Mouse (Mus musculus): Measurements from ENCODE around the gene Unc13d. TPM values are rescaled to one million over a fixed set of nuclear protein-coding genes. Genes with fewer than 3 reads are reported as not detected.

The Unc13d gene
- polyA plus RNA-seq, 1 experiment from 2014 or later, result 5.9 TPM

DNA sequence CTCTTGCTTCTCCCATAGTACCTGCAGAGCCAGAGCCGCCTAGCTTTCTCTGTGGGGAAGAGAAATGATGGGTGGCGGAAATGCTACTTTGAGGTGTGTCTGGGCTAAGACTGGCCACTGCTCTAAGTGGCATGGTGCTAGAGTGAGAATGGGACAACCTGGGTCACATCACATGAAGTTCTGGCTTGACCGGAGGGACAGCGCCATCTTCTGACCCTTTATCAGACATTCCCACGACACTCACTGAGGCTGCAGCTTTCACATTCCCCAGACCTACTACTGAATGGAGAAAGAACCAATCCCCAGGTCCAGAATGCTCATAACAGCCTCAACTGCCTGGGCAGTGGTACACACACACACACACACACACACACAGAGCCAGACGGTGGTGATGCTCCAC lies 59.7 kb downstream of the Unc13d start:
- no peak overlapping the region for H3K27ac ChIP-seq (ENCODE audit: low read length)
- WGBS, result 25% methylated on average over 6 of the region's 6 CpGs
- H3K9me3 ChIP-seq (replicated peaks; ENCODE audit: control insufficient read depth, low read length), result no peaks in the 10 kb centered on the region
- H3K4me3 ChIP-seq (ENCODE audit: low read length), result no peak overlapping the region
- H3K36me3 ChIP-seq (ENCODE audit: control insufficient read depth, insufficient read depth), result peaks cover 9% of the 10 kb centered on the region
- no peaks in the 10 kb centered on the region for H3K27me3 ChIP-seq (ENCODE audit: control insufficient read depth, insufficient read depth, low read length)
- H3K9ac ChIP-seq (ENCODE audit: low read length), result no peak overlapping the region
- no peak overlapping the region for H3K4me2 ChIP-seq (ENCODE audit: low read depth, low read length)
- no peak; the same call in 1 of the 2 replicates for ATAC-seq (replicated peaks; ENCODE audit: extremely low read depth, insufficient read depth, low FRiP score)
- peaks cover 14% of the 10 kb centered on the region for H3K4me1 ChIP-seq (ENCODE audit: control insufficient read depth, insufficient read depth, low read length)

DNA sequence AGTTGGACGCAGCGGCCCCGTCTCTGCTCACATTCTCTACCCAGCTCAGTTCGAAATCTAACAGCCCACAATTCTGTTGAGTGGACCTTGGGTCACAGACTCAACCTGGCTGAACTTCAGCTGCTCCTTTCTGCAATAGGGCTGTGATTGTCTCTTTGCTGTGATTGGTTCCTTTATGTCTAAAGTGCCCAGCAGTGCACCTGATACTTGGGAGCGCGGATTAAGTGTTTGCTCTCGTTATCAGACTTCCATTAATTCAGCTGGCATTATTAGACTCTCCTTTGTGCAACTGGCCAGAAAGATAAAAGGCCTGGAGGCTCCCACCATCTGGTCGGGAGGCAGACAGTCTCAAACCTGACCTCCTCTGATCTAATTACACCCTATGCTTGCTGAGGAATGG lies 62.9 kb downstream of the Unc13d start:
- no peak overlapping the region for H3K4me3 ChIP-seq (ENCODE audit: low read length)
- no peak for ATAC-seq (replicated peaks; ENCODE audit: extremely low read depth, insufficient read depth, low FRiP score)
- no peaks in the 10 kb centered on the region for H3K36me3 ChIP-seq (ENCODE audit: control insufficient read depth, insufficient read depth)
- no peaks in the 10 kb centered on the region for H3K9me3 ChIP-seq (replicated peaks; ENCODE audit: control insufficient read depth, low read length)
- no peaks in the 10 kb centered on the region for H3K27me3 ChIP-seq (ENCODE audit: control insufficient read depth, insufficient read depth, low read length)
- peaks cover 21% of the 10 kb centered on the region for H3K4me1 ChIP-seq (ENCODE audit: control insufficient read depth, insufficient read depth, low read length)
- WGBS, result 61% methylated on average over 8 of the region's 8 CpGs
- no peak overlapping the region for H3K4me2 ChIP-seq (ENCODE audit: low read depth, low read length)
- H3K9ac ChIP-seq (ENCODE audit: low read length), result no peak overlapping the region
- no peak overlapping the region for H3K27ac ChIP-seq (ENCODE audit: low read length)

DNA sequence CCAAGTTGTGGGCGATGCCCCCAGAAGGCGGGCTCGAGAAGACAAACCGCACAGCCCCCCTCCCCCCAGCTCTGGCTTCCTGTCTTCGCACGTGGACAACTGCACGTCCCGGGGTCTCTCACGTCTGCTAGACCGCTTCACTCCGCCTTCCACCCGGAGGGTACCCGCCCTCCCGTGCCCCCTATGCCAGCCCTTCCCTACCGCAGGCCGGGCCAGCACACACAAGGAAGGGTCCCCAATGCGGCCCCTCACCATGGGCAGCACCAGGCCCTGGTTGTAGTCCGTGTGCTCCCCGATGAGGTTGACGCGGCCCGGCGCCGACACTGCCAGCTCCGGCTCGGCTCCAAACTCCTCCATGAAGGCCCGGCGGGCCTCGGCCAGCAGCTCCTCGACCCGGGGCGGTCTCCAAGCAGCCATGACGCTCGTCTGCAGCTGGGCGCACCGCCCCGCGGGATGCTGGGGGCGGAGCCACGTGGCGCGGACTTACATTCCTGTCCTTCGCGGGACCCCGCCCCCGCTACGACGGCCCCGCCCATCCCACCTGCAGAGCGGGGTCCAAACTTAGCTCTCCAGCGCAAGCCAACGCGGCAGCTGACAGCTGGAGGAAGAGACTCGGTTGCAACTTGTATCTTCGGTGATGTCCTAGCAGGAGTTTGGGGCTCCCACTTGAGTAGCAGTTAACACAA lies 65.4 kb downstream of the Unc13d start, which contains the start of gene Galk1:
Gene Galk1, minus strand, starts transcription at position 458 of the 686 bp plus-strand sequence.
- under 1% methylated on average over 55 of the region's 55 CpGs for WGBS
- Histone ChIP-seq H3K9ac (ENCODE audit: low read length) (peak within 1 kb of the TSS; percentile 96), H3K4me1 (ENCODE audit: control insufficient read depth, insufficient read depth, low read length) (peaks cover 21% of the 10 kb centered on the region), H3K27me3 (ENCODE audit: control insufficient read depth, insufficient read depth, low read length) (no peaks in the 10 kb centered on the region), H3K4me2 (ENCODE audit: low read depth, low read length) (peak within 1 kb of the TSS; percentile 93), H3K4me3 (ENCODE audit: low read length) (peak within 1 kb of the TSS; percentile 86), H3K9me3 (replicated peaks; ENCODE audit: control insufficient read depth, low read length) (no peaks in the 10 kb centered on the region), H3K27ac (ENCODE audit: low read length) (peak within 1 kb of the TSS; percentile 95), H3K36me3 (ENCODE audit: control insufficient read depth, insufficient read depth) (peaks cover 11% of the 10 kb centered on the region)
- peak; percentile 94 for ATAC-seq (replicated peaks; ENCODE audit: extremely low read depth, insufficient read depth, low FRiP score)

Other genes starting within 250 kb of the Unc13d start
- 0.17 and 1.7 TPM in 2 replicates for gene Myo15b, start 219.6 kb downstream of the Unc13d start, polyA plus RNA-seq (2015; fragmentation: Nextera tagmentation; extraction: Ambion mirVana)
- gene Smim5, start 178.0 kb downstream of the Unc13d start, polyA plus RNA-seq (2015; fragmentation: Nextera tagmentation; extraction: Ambion mirVana), result 68.4 and 82.9 TPM in 2 replicates
- gene Smim6, start 165.9 kb downstream of the Unc13d start, polyA plus RNA-seq (2015; fragmentation: Nextera tagmentation; extraction: Ambion mirVana), result 3.7 and 5.7 TPM in 2 replicates
- gene Sap30bp, start 144.7 kb downstream of the Unc13d start, polyA plus RNA-seq (2015; fragmentation: Nextera tagmentation; extraction: Ambion mirVana), result 20.2 and 23.5 TPM in 2 replicates
- 13.2 and 13.6 TPM in 2 replicates for gene Recql5, start 144.5 kb downstream of the Unc13d start, polyA plus RNA-seq (2015; fragmentation: Nextera tagmentation; extraction: Ambion mirVana)
- gene Itgb4, start 103.3 kb downstream of the Unc13d start, polyA plus RNA-seq (2015; fragmentation: Nextera tagmentation; extraction: Ambion mirVana), result 2.7 and 4.4 TPM in 2 replicates
- 142 and 153 TPM in 2 replicates for gene Galk1, start 65.2 kb downstream of the Unc13d start, polyA plus RNA-seq (2015; fragmentation: Nextera tagmentation; extraction: Ambion mirVana)
- 661 and 709 TPM in 2 replicates for gene H3f3b, start 50.0 kb downstream of the Unc13d start, polyA plus RNA-seq (2015; fragmentation: Nextera tagmentation; extraction: Ambion mirVana)
- gene Unk, start 47.6 kb downstream of the Unc13d start, polyA plus RNA-seq (2015; fragmentation: Nextera tagmentation; extraction: Ambion mirVana), result 22.7 and 23.2 TPM in 2 replicates
- gene Wbp2, start 9.0 kb upstream of the Unc13d start, polyA plus RNA-seq (2015; fragmentation: Nextera tagmentation; extraction: Ambion mirVana), result 143 and 153 TPM in 2 replicates
- gene Trim47, start 49.2 kb upstream of the Unc13d start, polyA plus RNA-seq (2015; fragmentation: Nextera tagmentation; extraction: Ambion mirVana), result 79.8 and 89.2 TPM in 2 replicates
- gene Trim65, start 53.2 kb upstream of the Unc13d start, polyA plus RNA-seq (2015; fragmentation: Nextera tagmentation; extraction: Ambion mirVana), result 5.3 and 6.5 TPM in 2 replicates
- 102 and 106 TPM in 2 replicates for gene Mrpl38, start 60.9 kb upstream of the Unc13d start, polyA plus RNA-seq (2015; fragmentation: Nextera tagmentation; extraction: Ambion mirVana)
- 20.8 and 23.7 TPM in 2 replicates for gene Fbf1, start 90.2 kb upstream of the Unc13d start, polyA plus RNA-seq (2015; fragmentation: Nextera tagmentation; extraction: Ambion mirVana)
- gene Ten1, start 120.9 kb upstream of the Unc13d start, polyA plus RNA-seq (2015; fragmentation: Nextera tagmentation; extraction: Ambion mirVana), result 76.0 and 84.5 TPM in 2 replicates
- gene Acox1, start 121.1 kb upstream of the Unc13d start, polyA plus RNA-seq (2015; fragmentation: Nextera tagmentation; extraction: Ambion mirVana), result 38.6 and 40.5 TPM in 2 replicates
- 1.2 TPM in 2 replicates for gene Evpl, start 160.1 kb upstream of the Unc13d start, polyA plus RNA-seq (2015; fragmentation: Nextera tagmentation; extraction: Ambion mirVana)
- 65.9 and 72.3 TPM in 2 replicates for gene Srp68, start 196.3 kb upstream of the Unc13d start, polyA plus RNA-seq (2015; fragmentation: Nextera tagmentation; extraction: Ambion mirVana)
- 0.11 and 0.20 TPM in 2 replicates for gene Galr2, start 203.0 kb upstream of the Unc13d start, polyA plus RNA-seq (2015; fragmentation: Nextera tagmentation; extraction: Ambion mirVana)
- 50.2 and 54.6 TPM in 2 replicates for gene Exoc7, start 229.3 kb upstream of the Unc13d start, polyA plus RNA-seq (2015; fragmentation: Nextera tagmentation; extraction: Ambion mirVana)